Mouse (Mus musculus): ENCODE measurements around the gene Atxn7l1. TPM values are rescaled to one million over a fixed set of nuclear protein-coding genes. Genes with fewer than 3 reads are reported as not detected.
A peak's percentile ranks its signal among the peaks of the same experiment; 100 is the strongest.

The Atxn7l1 gene
- polyA plus RNA-seq, 1 experiment from 2014 or later = 11.4 TPM

DNA sequence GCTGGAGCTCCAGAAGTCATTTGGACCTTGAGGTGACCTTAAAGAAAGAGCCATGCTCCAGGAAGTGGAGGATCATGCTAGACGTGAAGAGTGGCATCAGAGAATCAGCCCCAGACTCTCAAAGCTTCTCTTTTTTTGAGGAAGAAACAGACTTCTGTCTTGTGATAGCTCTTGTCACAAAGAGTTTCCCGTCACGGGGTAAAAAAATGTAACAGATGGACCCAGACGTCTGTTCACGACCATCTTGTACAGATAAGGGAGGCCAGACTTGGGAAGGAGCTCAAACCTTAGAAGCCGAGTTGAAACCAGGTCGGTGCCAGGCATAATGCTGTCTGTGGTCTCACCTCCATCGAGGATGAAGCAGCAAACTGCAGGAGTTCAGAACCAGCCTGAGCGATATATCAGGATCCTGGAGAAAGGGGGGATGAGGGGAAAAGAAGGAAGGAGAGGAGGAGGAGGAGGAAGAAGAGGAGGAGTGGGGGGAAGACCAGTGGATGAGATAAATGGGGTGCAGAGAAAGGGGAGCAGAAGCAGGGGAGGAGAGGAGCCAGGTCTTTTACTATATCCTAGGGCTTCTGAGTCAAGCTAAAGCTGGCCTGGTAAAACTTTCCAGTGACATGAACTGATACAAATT lies 21.8 kb upstream of the Atxn7l1 start:
- Histone ChIP-seq H3K9me3 (ENCODE audit: control insufficient read depth, low read length) (no peaks in the 10 kb centered on the region), H3K36me3 (ENCODE audit: control insufficient read depth, insufficient read depth, low read length) (no peaks in the 10 kb centered on the region), H3K4me2 (ENCODE audit: low read depth, low read length) (no peak overlapping the region), H3K27me3 (replicated peaks; ENCODE audit: control insufficient read depth, insufficient read depth, low read length) (no peaks in the 10 kb centered on the region), H3K4me3 (ENCODE audit: low read depth, low read length) (no peak overlapping the region), H3K4me1 (ENCODE audit: control insufficient read depth, insufficient read depth, low read length) (peaks cover 10% of the 10 kb centered on the region; the same call in 1 of the 2 replicates), H3K9ac (ENCODE audit: low read depth, low read length) (no peak overlapping the region), H3K27ac (replicated peaks; ENCODE audit: low read depth, low read length) (no peak overlapping the region)
- no peak for ATAC-seq (ENCODE audit: low read depth)
- WGBS = 77% methylated on average over 9 of the region's 9 CpGs
- no peak for DNase-seq (ENCODE audit: low spot score)

DNA sequence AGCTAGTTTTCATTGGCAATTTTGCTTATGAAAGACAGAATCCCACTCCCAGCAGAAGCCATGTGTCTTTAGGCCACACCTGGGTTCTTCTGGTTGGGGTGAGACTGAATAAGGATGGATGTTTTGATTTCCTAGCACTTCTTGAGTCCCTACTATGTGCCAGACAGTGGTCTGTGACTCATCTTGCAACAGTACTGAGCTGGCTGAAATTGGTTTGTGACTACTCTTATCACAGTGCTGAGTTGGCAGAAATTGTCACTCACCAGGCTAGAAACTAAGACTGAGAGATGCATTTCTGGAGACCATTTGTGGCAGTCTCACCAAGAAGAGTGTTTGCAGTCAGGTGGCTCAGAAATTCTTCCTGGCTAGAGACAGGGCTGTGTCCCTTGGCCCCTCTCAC lies 21.2 kb upstream of the Atxn7l1 start:
- Histone ChIP-seq H3K9me3 (ENCODE audit: control insufficient read depth, low read length) (no peaks in the 10 kb centered on the region), H3K4me2 (ENCODE audit: low read depth, low read length) (no peak overlapping the region), H3K4me3 (ENCODE audit: low read depth, low read length) (no peak overlapping the region), H3K36me3 (ENCODE audit: control insufficient read depth, insufficient read depth, low read length) (no peaks in the 10 kb centered on the region), H3K9ac (ENCODE audit: low read depth, low read length) (no peak overlapping the region), H3K27ac (replicated peaks; ENCODE audit: low read depth, low read length) (no peak overlapping the region), H3K4me1 (ENCODE audit: control insufficient read depth, insufficient read depth, low read length) (peaks cover 10% of the 10 kb centered on the region; the same call in 1 of the 2 replicates), H3K27me3 (replicated peaks; ENCODE audit: control insufficient read depth, insufficient read depth, low read length) (no peaks in the 10 kb centered on the region)
- no peak for DNase-seq (ENCODE audit: low spot score)
- ATAC-seq (ENCODE audit: low read depth) = no peak

- Histone ChIP-seq H3K27ac (replicated peaks; ENCODE audit: low read depth, low read length) (no peak overlapping the region), H3K4me3 (ENCODE audit: low read depth, low read length) (no peak overlapping the region), H3K9me3 (ENCODE audit: control insufficient read depth, low read length) (no peaks in the 10 kb centered on the region), H3K9ac (ENCODE audit: low read depth, low read length) (no peak overlapping the region), H3K27me3 (replicated peaks; ENCODE audit: control insufficient read depth, insufficient read depth, low read length) (no peaks in the 10 kb centered on the region), H3K36me3 (ENCODE audit: control insufficient read depth, insufficient read depth, low read length) (no peaks in the 10 kb centered on the region), H3K4me1 (ENCODE audit: control insufficient read depth, insufficient read depth, low read length) (peaks cover 10% of the 10 kb centered on the region; the same call in 1 of the 2 replicates), H3K4me2 (ENCODE audit: low read depth, low read length) (no peak overlapping the region)
- ATAC-seq (ENCODE audit: low read depth) (no peak), DNase-seq (ENCODE audit: low spot score) (no peak)
- WGBS = 75% methylated on average over 2 of the region's 2 CpGs
Measured at GRCm38 (mm10) chr12:33128121-33128520, 19.4 kb upstream of the Atxn7l1 start.

DNA sequence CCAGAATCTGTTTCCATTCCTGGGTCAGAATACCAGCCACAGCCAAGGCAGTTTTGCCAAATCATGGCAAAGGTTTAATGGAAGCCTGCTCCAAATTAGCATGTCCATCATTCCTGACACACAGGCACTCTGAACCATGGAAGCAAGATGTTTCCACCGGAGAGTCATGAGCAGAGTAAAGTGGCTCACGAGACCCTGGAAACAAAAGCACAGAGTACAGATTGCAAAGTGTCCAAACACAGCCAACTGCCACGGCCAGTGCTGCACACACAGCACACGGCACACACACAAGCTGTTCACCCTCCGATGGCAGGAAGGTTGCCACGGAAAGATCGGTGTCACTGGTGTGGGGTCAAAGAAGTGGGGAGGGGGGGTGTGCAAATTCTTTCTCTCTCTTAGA lies 18.8 kb upstream of the Atxn7l1 start:
- no peak for ATAC-seq (ENCODE audit: low read depth)
- H3K4me3 ChIP-seq (ENCODE audit: low read depth, low read length) = no peak overlapping the region
- peaks cover 10% of the 10 kb centered on the region; the same call in 1 of the 2 replicates for H3K4me1 ChIP-seq (ENCODE audit: control insufficient read depth, insufficient read depth, low read length)
- no peaks in the 10 kb centered on the region for H3K9me3 ChIP-seq (ENCODE audit: control insufficient read depth, low read length)
- H3K4me2 ChIP-seq (ENCODE audit: low read depth, low read length) = no peak overlapping the region
- DNase-seq (ENCODE audit: low spot score) = no peak
- no peak overlapping the region for H3K27ac ChIP-seq (replicated peaks; ENCODE audit: low read depth, low read length)
- no peaks in the 10 kb centered on the region for H3K27me3 ChIP-seq (replicated peaks; ENCODE audit: control insufficient read depth, insufficient read depth, low read length)
- no peaks in the 10 kb centered on the region for H3K36me3 ChIP-seq (ENCODE audit: control insufficient read depth, insufficient read depth, low read length)
- 45% methylated on average over 7 of the region's 7 CpGs for WGBS
- H3K9ac ChIP-seq (ENCODE audit: low read depth, low read length) = no peak overlapping the region

GRCm38 (mm10) chr12:33129410-33129809 lies 18.1 kb upstream of the Atxn7l1 start:
- ATAC-seq (ENCODE audit: low read depth) (peak; percentile 50; the same call in 1 of the 2 replicates), DNase-seq (ENCODE audit: low spot score) (peak; percentile 67)
- Histone ChIP-seq H3K9me3 (ENCODE audit: control insufficient read depth, low read length) (no peaks in the 10 kb centered on the region), H3K36me3 (ENCODE audit: control insufficient read depth, insufficient read depth, low read length) (no peaks in the 10 kb centered on the region), H3K4me1 (ENCODE audit: control insufficient read depth, insufficient read depth, low read length) (peaks cover 10% of the 10 kb centered on the region; the same call in 1 of the 2 replicates), H3K4me2 (ENCODE audit: low read depth, low read length) (no peak overlapping the region), H3K27me3 (replicated peaks; ENCODE audit: control insufficient read depth, insufficient read depth, low read length) (no peaks in the 10 kb centered on the region), H3K4me3 (ENCODE audit: low read depth, low read length) (no peak overlapping the region), H3K27ac (replicated peaks; ENCODE audit: low read depth, low read length) (no peak overlapping the region), H3K9ac (ENCODE audit: low read depth, low read length) (no peak overlapping the region)
- 10% methylated on average over 4 of the region's 4 CpGs for WGBS

GRCm38 (mm10) chr12:33130401-33130800 lies 17.1 kb upstream of the Atxn7l1 start:
- no peak; the same call in 1 of the 2 replicates for ATAC-seq (ENCODE audit: low read depth)
- WGBS = 39% methylated on average over 8 of the region's 8 CpGs
- H3K4me3 ChIP-seq (ENCODE audit: low read depth, low read length) = no peak overlapping the region
- H3K9ac ChIP-seq (ENCODE audit: low read depth, low read length) = no peak overlapping the region
- DNase-seq (ENCODE audit: low spot score) = peak; percentile 66
- H3K4me2 ChIP-seq (ENCODE audit: low read depth, low read length) = no peak overlapping the region
- no peaks in the 10 kb centered on the region for H3K27me3 ChIP-seq (replicated peaks; ENCODE audit: control insufficient read depth, insufficient read depth, low read length)
- H3K9me3 ChIP-seq (ENCODE audit: control insufficient read depth, low read length) = no peaks in the 10 kb centered on the region
- no peak overlapping the region for H3K27ac ChIP-seq (replicated peaks; ENCODE audit: low read depth, low read length)
- H3K36me3 ChIP-seq (ENCODE audit: control insufficient read depth, insufficient read depth, low read length) = no peaks in the 10 kb centered on the region
- peaks cover 10% of the 10 kb centered on the region; the same call in 1 of the 2 replicates for H3K4me1 ChIP-seq (ENCODE audit: control insufficient read depth, insufficient read depth, low read length)

- Histone ChIP-seq H3K27me3 (replicated peaks; ENCODE audit: control insufficient read depth, insufficient read depth, low read length) (no peaks in the 10 kb centered on the region), H3K4me2 (ENCODE audit: low read depth, low read length) (no peak overlapping the region), H3K27ac (replicated peaks; ENCODE audit: low read depth, low read length) (no peak overlapping the region), H3K36me3 (ENCODE audit: control insufficient read depth, insufficient read depth, low read length) (no peaks in the 10 kb centered on the region), H3K9me3 (ENCODE audit: control insufficient read depth, low read length) (no peaks in the 10 kb centered on the region), H3K9ac (ENCODE audit: low read depth, low read length) (no peak overlapping the region), H3K4me1 (ENCODE audit: control insufficient read depth, insufficient read depth, low read length) (peaks cover 10% of the 10 kb centered on the region; the same call in 1 of the 2 replicates), H3K4me3 (ENCODE audit: low read depth, low read length) (no peak overlapping the region)
- DNase-seq (ENCODE audit: low spot score) = no peak
- 40% methylated on average over 7 of the region's 7 CpGs for WGBS
- no peak for ATAC-seq (ENCODE audit: low read depth)
Measured at GRCm38 (mm10) chr12:33131796-33132195, 15.7 kb upstream of the Atxn7l1 start.

GRCm38 (mm10) chr12:33137857-33138256 lies 9.6 kb upstream of the Atxn7l1 start:
- Histone ChIP-seq H3K27me3 (replicated peaks; ENCODE audit: control insufficient read depth, insufficient read depth, low read length) (no peaks in the 10 kb centered on the region), H3K4me1 (ENCODE audit: control insufficient read depth, insufficient read depth, low read length) (no peaks in the 10 kb centered on the region), H3K9ac (ENCODE audit: low read depth, low read length) (no peak overlapping the region), H3K36me3 (ENCODE audit: control insufficient read depth, insufficient read depth, low read length) (no peaks in the 10 kb centered on the region), H3K27ac (replicated peaks; ENCODE audit: low read depth, low read length) (no peak overlapping the region), H3K4me2 (ENCODE audit: low read depth, low read length) (no peak overlapping the region), H3K4me3 (ENCODE audit: low read depth, low read length) (no peak overlapping the region), H3K9me3 (ENCODE audit: control insufficient read depth, low read length) (no peaks in the 10 kb centered on the region)
- ATAC-seq (ENCODE audit: low read depth) (no peak), DNase-seq (ENCODE audit: low spot score) (no peak)
- 96% methylated on average over 1 of the region's 1 CpGs for WGBS

- H3K4me3 ChIP-seq (ENCODE audit: low read depth, low read length) = no peak overlapping the region
- no peaks in the 10 kb centered on the region for H3K9me3 ChIP-seq (ENCODE audit: control insufficient read depth, low read length)
- H3K4me2 ChIP-seq (ENCODE audit: low read depth, low read length) = no peak overlapping the region
- no peak overlapping the region for H3K27ac ChIP-seq (replicated peaks; ENCODE audit: low read depth, low read length)
- no peak overlapping the region for H3K9ac ChIP-seq (ENCODE audit: low read depth, low read length)
- WGBS = 76% methylated on average over 3 of the region's 3 CpGs
- no peaks in the 10 kb centered on the region for H3K36me3 ChIP-seq (ENCODE audit: control insufficient read depth, insufficient read depth, low read length)
- DNase-seq (ENCODE audit: low spot score) (no peak), ATAC-seq (ENCODE audit: low read depth) (peak; percentile 57; the same call in 1 of the 2 replicates)
- H3K4me1 ChIP-seq (ENCODE audit: control insufficient read depth, insufficient read depth, low read length) = no peaks in the 10 kb centered on the region
- H3K27me3 ChIP-seq (replicated peaks; ENCODE audit: control insufficient read depth, insufficient read depth, low read length) = no peaks in the 10 kb centered on the region
Measured at GRCm38 (mm10) chr12:33139083-33139482, 8.4 kb upstream of the Atxn7l1 start.
